Mouse (Mus musculus): ENCODE data around the gene Atg7.
A peak's percentile ranks its signal among the peaks of the same experiment; 100 is the strongest.

Atg7 gene

DNA sequence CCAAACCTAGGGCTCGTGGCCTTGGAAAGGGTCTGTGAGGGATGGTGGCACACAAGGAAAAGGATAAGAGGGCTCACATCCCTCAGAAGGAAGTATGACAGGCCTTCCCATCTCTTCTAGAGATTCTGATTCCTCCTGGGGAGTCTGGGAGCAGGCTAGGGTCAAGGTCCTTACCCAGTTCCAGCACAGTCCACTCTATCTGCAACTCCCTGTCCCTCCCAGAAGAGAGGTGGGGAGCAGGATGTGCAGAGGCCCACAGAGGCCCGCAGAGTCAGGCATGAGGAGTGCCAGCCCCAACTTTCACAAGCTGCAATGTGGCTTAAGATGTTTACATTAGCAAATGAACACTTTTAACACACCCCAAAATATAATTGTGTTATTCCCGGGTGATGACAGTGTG, 212.7 kb downstream of the Atg7 start:
- no peak for DNase-seq (ENCODE audit: low read depth)

DNA sequence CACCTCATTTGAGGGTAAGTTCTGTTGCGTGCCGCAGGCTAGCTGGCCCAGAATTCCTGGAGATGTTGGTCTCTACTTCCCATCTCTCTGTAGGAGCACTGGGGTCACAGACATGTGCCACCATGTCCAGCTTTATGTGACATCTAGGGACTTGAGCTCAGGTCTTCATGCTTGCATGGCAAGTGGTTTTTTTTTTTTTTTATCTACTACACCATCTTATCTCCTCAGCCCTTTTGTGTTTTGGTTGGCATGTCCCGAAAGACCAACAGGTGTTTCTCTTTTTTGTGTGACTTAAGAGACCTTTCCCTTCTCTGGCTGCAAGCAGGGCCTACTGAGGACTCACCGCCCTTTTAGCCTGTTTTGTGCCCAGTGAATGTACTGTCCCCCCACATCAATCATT, 213.6 kb downstream of the Atg7 start:
- DNase-seq (ENCODE audit: low read depth) = no peak

DNA sequence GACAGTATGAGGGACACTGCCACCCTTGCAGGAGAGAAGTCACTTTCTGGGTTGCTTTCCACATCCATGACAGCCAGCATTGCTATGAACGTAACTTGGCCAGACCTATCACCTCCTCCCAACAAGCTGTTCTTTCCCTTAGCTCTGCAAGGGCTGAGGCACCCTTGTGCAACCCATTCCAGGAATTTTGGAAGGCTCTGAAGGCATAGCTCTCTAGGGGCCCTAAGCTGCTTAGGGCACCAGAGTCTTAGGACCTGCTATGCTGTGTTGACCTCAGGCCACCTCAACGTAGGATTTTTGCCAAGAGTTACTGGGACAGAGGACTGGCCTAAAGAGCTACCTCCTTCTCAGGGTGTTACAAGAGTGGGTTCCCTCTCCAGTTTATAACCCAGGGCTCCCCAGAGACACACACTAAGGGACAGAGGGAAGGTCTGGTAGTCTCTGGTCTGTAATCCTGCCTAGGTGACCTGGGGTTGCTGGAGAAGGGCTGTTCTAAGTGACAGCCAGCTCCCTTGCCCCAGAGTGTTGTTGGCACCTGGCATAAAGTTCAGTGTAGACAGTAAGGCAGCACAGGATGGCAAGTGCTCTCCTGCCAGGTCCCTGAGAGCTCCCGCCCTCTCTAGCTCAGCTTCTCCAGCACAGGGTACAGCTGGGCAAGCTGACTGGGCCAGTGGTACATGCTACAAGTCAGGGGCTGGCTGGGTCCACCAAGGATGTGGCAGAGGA, 215.3 kb downstream of the Atg7 start:
- peak; percentile 42 for DNase-seq (ENCODE audit: low read depth)

DNA sequence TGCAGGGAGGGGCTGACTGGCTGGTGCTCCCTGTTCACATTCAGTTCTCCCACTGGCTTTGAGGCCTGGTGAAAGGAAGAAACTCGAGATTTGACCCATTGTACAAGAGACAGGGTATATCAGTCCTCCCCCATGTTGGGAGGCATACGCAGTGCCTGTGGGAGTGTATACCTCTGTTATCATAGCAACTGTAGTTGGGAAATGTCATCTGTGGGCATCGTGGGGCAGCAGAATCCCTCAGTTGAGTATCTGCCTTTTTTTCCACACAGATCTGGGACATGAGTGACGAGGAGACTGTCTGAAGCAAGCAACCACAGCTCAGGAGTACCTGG, 215.8 kb downstream of the Atg7 start:
- DNase-seq (ENCODE audit: low read depth) = no peak

DNA sequence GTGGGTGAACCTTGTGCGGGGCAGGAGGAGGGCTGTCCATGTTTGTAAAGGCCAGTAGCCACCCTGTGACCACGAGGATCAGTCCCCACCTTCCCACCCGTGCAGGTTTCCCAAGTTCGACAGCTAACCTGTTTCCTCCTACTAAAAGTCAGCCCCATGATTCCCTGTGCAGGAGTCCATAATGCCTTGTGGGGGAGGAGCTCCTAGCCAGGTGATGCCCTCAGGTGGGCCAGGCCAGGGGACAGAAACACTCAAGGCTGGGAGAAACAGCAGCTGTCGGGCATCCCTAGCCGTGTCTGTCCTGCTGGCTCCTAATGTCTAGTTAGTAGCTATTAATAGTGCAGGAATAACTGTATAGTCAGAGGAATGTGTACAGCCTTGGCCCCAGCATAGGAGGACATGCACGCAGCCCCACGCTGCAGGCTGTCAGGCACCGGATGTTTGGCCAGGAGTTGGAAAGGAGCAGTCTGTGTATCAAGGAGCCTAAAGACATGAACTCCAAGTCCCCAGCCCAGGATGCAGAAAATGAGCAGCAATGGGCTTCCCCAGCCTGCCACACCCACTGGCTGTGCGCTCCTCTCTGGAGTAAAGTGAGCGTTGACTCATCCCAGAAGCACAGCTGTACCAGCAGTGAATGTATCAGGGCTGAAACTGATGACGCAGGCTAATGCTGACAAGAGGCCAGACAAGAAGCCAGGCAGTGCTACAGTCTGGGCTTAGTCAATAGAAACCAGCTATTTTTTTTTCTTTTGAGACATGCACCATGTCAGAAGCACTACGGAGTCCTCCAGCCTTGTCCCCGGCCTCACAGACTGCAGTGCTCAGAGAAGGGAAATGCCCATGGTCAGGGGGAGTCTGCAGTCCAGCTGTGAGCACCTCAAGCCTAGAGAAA, 218.0 kb downstream of the Atg7 start:
- peak; percentile 96 for DNase-seq (ENCODE audit: low read depth)

DNA sequence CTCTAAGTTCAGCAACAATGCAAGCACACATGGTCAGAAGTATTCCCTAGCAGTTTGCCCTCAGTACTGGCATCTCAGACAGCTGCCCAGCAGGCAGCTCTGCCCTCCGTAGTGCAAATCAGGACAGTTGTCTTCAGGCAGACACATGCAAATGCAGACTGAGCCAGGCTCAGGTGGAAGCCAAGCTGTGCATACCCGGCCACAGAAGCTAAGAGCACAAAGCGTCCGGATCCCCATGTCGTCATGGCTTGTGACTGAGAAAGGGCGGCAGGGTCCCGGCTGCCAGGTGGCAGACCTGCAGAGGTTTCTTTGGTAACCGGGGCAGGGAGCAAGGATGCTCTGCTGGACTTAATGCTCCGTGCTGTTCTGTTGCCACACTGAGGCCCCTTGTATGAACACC, 218.7 kb downstream of the Atg7 start:
- no peak for DNase-seq (ENCODE audit: low read depth)

DNA sequence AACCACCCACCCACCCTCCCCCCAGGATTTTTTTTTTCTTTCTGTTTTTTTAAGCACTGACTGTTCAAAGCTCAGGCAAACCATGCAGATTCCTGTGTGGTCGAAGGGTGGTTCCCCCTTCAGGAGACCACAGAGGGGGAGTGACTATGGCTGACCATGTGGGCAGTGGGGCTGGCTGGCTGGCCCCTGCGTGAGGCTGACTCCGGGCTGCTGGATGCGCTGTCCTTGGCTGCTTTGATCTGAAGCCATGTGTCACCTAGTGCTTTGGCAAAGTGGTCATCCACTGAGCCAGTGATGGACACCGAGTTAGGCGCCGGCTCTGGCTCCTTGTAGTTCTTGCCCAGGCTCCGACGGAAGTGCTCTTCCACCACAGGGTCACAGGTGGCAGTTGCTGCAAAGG, 219.1 kb downstream of the Atg7 start:
- DNase-seq (ENCODE audit: low read depth) = no peak

DNA sequence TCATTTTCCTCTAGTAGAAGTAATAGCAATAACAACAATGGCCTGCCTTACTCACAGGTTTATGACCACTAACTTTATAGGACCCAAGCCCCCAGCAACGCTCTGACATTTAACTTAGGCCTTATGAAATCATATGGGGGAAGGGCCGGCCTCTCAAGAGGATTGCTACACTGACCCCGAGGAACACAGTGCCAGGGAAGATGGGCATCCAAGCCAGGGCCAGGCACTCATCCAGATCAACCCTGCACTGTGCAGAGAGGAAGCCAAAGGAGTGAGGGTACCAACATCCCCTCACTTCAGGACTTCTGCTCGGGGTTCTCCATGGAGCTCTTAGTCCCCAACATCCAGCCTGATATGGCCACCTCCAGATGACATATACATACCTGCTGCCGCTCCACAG, 220.6 kb downstream of the Atg7 start:
- DNase-seq (ENCODE audit: low read depth) = no peak

DNA sequence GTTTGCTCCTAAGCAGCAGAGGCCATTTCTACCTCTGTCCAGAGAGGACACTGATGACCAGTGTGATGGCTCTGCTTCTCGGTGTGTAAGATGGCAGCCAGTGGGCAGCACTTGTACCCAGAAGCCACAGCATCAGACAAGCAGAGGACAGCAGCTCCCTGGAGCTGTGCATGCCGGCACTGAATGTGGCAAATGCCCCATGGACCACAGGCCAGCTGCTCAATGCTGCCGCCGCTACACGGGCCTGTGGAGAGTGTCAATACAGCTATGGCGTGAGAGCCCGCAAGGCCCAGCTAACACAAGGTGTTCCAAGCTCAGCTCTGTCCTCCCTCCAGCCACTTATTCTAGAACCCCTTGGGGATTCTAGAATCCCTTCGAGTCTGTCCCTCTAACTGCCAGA, 221.5 kb downstream of the Atg7 start:
- no peak for DNase-seq (ENCODE audit: low read depth)

DNA sequence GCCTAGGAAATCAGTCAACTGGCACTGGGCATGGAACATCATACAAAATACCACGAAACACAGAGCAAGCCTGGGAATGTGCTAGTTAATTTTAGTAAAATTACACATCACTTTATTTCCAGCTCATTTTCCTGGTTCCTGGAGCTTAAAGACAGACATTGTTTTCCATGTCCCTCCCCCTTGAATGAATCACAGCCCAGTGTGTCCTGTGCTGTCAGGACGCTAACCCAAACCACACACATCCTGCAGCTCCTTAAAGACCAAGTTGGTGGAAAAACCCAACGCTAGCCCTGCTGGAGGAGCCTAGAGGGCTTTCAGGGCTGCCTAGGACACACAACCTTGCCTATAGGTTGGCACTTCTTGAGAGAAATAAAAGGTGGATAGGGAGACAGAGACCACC, 223.2 kb downstream of the Atg7 start:
- peak; percentile 77 for DNase-seq (ENCODE audit: low read depth)

DNA sequence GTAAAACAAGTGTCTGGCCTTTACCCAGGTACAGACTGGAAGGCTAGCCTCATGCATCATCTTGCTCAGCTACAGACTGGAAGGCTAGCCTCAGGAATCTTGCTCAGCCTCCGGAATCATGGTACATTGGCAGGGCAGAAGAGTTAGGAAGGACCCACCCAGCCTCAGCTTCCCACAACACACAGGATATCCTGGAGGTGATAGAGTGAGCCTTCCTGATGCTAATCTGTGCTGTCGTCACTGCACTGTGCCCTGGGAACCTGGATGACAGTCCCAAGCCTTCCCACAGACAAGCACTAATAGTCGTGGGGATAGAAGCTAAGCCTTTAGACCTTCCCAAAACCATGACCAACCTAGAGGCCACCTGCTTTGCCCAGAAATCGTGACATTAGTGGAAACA, 223.7 kb downstream of the Atg7 start:
- DNase-seq (ENCODE audit: low read depth) = no peak

DNA sequence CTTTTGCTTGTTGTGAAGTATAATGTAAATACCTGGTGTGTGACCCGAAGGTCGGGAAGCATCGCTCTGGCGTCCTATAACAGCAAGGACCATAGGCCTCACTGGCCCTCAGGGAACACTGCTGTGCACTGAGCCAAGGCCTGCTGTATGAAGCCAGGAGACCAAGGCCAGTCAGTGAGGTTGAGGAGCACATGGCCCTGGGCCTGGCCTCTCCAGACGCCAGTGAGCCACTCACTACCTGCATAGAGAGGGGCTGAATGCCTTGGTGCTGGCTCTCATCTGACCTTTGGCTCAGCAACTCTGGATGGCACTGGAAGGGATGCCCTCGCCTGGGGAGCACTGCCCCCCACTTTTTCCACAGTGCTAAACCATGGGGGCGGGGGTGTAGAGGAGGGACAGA, 225.8 kb downstream of the Atg7 start:
- DNase-seq (ENCODE audit: low read depth) = no peak

DNA sequence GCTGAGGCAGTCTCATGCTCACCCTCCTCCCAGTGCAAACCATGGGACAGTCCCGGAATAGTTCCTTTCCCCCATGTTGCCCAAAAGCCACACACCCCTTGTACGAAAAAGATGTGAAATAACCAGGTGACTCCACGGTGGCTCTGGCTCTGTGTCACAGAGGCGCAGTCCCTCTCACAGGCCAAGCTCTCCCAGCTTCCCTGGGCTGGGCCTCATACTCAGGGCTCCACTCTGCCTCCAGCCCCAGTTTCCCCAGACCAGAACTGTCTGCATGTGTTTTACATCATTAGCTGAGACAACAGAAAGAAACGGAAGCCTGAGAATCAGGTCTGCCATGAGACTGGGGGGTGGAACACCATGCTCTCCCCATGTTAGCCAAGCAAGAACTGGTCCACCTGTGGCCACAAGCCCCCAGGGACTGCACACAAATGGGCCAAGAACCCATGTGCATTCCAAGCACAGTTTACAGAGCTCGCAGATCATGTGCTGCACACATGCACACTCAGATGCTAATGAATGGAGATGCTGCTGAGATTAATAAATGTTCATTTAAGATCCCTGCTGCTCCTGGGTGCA, 226.7 kb downstream of the Atg7 start:
- DNase-seq (ENCODE audit: low read depth) = no peak

DNA sequence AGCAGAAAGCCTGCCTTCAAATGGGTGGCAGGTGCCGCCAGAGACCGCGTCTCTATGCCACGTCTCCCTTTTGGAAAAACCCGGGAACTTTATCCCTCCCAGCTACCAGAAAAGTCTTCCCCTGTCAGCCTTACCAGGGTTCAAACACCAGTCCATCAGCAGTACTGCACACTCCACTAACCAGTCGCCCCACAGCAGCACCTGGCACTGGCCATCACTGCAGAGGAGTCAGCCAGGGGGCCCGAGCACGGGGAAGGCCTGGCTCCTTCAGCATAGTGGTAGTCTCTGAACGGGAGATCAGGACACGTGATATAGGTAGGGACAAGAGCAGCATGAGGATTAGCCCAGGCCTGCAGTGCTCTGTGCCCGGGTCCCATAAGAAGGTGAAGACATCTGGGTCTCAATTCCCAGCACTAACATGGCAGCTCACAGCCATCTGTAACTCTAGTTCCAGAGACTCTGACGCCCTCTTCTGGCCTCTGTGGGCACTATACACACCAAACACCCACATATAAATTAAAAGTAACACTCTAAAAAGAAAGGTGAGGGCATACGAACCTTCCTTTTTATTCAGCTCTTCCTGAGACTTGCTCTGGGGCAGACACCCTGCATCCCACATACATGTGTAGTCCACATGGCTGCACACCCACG, 228.2 kb downstream of the Atg7 start:
- no peak for DNase-seq (ENCODE audit: low read depth)

DNA sequence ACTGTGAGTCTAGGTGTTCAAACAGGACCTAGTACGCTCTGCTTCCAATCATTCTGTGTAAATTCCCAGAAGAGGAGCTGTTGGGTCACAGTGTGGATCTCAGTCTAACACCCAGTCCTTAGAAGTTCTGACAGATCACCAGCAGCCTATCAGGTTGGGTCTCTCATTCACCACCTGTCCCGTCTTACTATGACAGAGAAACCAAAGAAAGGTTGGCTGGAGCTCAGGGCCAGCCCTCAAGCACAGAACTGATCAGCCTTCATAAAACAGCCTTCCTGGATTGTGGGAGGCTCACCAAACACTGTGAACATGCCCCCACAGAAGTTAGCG, 230.9 kb downstream of the Atg7 start:
- DNase-seq (ENCODE audit: low read depth) = no peak

DNA sequence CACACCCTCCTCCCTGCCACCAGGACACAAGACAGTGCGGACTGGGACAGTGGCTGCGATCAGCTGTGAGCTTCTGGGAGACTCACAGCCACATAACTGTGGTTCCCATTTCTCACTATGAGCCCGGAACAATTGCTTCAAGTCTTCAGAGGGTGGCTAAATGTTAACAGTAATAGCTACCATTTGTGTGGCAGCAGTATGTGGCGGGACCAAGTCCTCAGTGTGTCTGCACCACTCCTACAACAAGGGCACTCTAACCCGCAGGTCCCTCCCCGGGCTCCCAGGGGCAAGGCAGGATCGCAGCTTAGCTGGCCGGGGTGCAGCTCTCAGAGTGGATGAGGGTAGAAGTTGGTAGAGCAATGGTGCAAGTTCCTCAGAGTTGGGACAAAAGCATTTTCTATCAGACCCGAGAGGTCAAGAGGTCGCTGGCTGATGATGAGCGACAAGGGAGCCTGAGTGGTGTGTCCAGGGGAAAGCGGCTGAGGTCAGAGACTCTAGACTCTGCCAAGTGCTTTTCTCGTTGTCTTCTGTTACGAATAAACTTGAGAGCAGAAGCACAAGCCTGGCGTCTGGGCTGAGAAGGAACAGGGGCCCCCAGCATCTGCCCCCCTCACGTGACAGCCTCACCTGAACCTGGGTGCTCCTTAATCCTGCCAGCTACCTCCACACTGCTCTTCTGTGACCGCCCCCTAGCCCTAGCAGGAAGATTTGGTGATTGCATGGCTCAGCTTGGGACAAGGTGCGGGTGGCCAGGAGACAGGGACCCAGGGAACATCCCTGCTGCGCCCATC, 231.4 kb downstream of the Atg7 start:
- DNase-seq (ENCODE audit: low read depth) = peak; percentile 58

DNA sequence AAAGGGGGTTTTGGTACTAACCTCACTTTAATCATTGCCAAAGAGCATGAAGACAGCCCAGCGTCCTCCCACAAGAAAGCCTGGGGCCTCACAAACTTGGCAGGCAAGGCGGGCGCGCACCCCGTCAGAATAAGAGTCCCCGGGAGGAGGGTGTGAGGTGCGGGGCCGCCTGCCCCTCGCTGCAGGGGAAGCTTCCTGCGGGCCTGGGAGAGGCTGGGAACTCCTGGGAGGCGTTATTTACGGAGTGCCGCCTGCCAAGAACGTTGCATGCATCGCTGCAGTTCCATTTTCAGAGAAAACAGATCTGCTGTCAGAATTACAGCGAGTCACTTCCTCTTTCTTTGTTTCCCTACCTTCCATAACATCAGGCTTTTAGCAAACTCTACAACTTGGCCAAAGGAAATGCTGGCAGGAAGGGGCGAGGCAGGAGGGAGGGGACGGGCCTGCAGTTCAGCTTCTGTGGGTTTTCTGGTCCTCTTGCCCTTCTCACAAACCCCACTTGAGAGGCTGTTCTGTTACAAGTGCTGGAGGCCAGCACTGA, 232.2 kb downstream of the Atg7 start:
- DNase-seq (ENCODE audit: low read depth) = peak; percentile 98

DNA sequence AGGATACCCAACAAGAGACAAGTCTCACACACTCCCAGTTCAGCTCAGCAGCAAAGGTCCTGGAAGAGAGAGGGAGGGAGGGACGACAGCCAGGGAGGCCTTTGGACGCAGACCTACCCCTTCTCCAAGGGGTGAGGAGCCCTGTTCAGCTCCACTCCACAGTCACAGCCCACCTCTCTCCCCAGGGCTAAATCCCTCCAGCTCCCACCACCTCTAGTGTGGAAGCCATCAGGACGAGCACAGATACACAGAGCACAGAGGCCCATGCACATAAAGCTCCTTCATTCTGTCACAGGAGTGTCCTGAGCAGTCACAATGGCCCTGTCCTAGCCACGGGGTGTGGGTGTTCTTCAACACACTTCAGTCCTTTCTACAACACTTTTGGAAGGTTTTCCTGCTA, 233.1 kb downstream of the Atg7 start:
- no peak for DNase-seq (ENCODE audit: low read depth)

DNA sequence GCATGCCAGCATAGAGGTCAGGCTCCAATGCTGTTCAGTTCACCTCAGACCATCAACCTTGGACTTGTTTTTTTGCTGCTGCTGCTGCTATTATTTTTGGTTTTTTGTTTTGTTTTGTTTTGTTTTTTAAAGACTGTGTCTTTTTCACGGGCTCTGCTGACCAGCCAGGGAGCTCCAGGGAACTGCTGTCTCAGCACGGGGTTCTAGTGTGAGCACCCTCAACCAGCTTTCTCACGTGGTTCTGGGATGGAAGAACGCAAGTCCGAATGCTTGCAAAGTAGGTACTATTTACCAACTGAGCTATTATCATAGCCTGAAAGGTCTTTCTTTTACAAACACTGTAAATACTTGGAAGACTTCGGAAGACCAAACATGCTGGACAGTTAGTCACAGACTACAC, 233.6 kb downstream of the Atg7 start:
- no peak for DNase-seq (ENCODE audit: low read depth)

DNA sequence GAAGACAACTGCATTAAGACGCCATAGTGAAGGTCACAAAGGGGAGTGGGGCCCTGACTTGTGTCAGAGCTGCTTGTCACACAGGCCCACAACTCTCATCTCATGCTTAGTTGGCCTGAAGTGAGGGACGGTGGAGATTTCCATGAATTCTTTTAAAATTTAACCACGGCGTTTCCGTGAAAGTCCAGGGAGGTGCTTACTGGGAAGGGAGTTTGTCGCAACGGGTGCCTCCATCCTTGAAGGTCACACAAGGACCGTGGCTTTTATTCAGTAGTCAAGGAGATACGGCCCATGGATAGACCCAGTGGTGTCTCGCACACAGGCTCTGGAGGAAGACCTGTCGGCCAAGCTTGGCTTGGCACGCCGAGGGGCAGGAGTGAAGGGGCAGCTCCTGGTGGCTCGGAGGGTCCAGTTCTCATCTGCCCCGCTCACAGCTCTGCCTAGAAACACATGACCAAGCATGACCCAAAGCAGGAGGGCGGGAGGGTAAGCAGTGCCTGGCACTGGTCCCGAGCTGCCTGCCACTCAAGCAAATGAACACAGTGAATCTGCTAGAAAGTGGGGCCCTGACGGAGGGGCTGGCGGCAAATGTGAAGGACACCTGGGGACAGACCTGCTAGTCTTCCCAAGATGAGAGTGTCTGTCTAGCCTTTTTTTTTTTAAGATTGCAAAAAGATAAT, 236.1 kb downstream of the Atg7 start:
- DNase-seq (ENCODE audit: low read depth) = no peak

DNA sequence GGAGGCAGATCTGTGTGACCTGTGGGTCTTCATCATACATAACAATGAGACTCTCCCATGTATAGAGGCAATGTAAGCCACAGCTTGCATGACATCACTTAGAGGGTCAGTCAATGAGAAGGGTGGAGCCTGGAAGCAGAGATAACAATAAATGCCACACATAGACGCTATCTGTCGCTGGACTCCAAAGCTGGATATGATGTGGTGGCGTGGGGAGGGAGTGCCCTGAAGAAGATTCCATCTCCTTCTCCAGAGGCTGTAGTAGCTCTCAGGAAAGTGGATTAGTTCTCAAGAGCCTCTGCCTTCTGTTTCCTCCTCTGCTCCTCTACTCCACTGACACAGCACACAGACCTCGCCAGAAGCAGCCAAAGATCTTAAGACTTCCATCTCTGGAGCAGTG, 237.9 kb downstream of the Atg7 start:
- no peak for DNase-seq (ENCODE audit: low read depth)
